Mouse (Mus musculus) limb, embryonic 14.5 days (tissue): Measurements from ENCODE around the gene Tmem208. TPM values are rescaled to one million over a fixed set of nuclear protein-coding genes. Genes with fewer than 3 reads are reported as not detected.

Experiments used
- ATAC-seq: fragments of 200-750 bp; cut with Nextera tagmentation; 2 replicates; pipeline ENCODE4 v1.8.0; 2017; ENCODE audit warnings: low read depth, moderate number of reproducible peaks, moderate TSS enrichment; ENCODE audit not compliant: low FRiP score
- DNase-seq: peaks from one replicate; pipeline ENCODE4 v3.0.0-alpha.2; 2015; ENCODE audit warnings: low spot score
- H3K27ac ChIP-seq: fragments of 300-500 bp; sonication (generic); replicated peaks from 2 replicates; pipeline ENCODE4 v1.5.1; 2014; ENCODE audit warnings: low read depth, mild to moderate bottlenecking, low read length, moderate library complexity, mixed read lengths
- H3K27me3 ChIP-seq: fragments of 300-500 bp; sonication (generic); 2 replicates; pipeline ENCODE4 v1.6.1; 2014; ENCODE audit warnings: low read length, mixed read lengths; ENCODE audit not compliant: control insufficient read depth, insufficient read depth
- H3K36me3 ChIP-seq: fragments of 300-500 bp; sonication (generic); 2 replicates; pipeline ENCODE4 v1.6.1; 2014; ENCODE audit warnings: mild to moderate bottlenecking, low read length, moderate library complexity, mixed read lengths; ENCODE audit not compliant: control insufficient read depth, insufficient read depth
- H3K4me1 ChIP-seq: fragments of 300-500 bp; sonication (generic); 2 replicates; pipeline ENCODE4 v1.6.1; 2014; ENCODE audit warnings: antibody characterized with exemption, low read length, mixed read lengths; ENCODE audit not compliant: control insufficient read depth, insufficient read depth
- H3K4me2 ChIP-seq: fragments of 300-500 bp; sonication (generic); replicated peaks from 2 replicates; pipeline ENCODE4 v1.6.1; 2014; ENCODE audit warnings: low read depth, mild to moderate bottlenecking, low read length, moderate library complexity; ENCODE audit not compliant: severe bottlenecking
- H3K4me3 ChIP-seq: fragments of 300-500 bp; sonication (generic); replicated peaks from 2 replicates; pipeline ENCODE4 v1.5.1; 2014; ENCODE audit warnings: low read length
- H3K9ac ChIP-seq: fragments of 300-500 bp; sonication (generic); 2 replicates; pipeline ENCODE4 v1.6.1; 2014; ENCODE audit warnings: mild to moderate bottlenecking, low read depth, low read length, moderate library complexity; ENCODE audit not compliant: severe bottlenecking
- H3K9me3 ChIP-seq: fragments of 300-500 bp; sonication (generic); 2 replicates; pipeline ENCODE4 v1.6.1; 2016; ENCODE audit warnings: low read length; ENCODE audit not compliant: control insufficient read depth
- POLR2A ChIP-seq: fragments of 200-500 bp; IDR thresholded peaks from 2 replicates; pipeline ENCODE4 v1.8.0; 2012; ENCODE audit warnings: inconsistent platforms, mild to moderate bottlenecking, moderate library complexity, borderline replicate concordance; ENCODE audit not compliant: insufficient read depth, insufficient read length; ENCODE audit errors: extremely low read depth
- WGBS: fragments of 180-500 bp; shearing (Covaris S2); extraction: QIAGEN DNeasy Blood & Tissue Kit; methylation state at CpG from one replicate; pipeline ENCODE4 v1.1.7; 2014; 5-methylcytosine and 5-hydroxymethylcytosine counted together
- polyA plus RNA-seq, 2 experiments: library from polyadenylated mRNA; depleted of rRNA in 1 of 2; stranded (reverse) in 1 of 2; unstranded in 1 of 2; fragments of >200 nt; fragmentation: Nextera tagmentation in 1 of 2; extraction: Ambion mirVana in 1 of 2; gene quantifications; 2 replicates each; pipeline versions ENCODE4 v1.2.1 to v1.2.3; 2012 to 2014

Gene Tmem208
- polyA plus RNA-seq, 2 experiments = 126 to 135 TPM

DNA sequence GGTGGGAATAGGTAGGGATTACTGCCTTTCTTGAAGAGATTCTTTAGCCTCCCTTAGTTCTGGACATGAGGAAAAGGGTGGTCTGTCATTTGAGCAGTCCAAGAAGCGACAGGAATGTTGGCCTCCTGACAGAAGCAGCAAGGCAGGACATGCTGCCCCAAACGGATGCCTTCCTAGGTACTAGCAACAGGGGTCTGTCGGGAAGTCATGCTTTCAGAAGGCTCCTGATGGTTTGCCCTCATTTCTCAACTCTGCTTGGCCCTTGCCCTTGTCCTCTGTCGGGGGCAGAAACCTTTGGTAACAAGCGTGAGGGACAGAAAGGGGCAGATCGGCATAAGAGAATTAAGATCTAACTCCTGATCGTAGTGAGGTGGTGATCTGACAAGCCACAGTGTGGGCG is 16.0 kb upstream of the Tmem208 start:
- DNase-seq (no peak), ATAC-seq (no peak)
- Histone ChIP-seq H3K9me3 (no peaks in the 10 kb centered on the region), H3K27me3 (no peaks in the 10 kb centered on the region), H3K36me3 (peaks cover 55% of the 10 kb centered on the region), H3K9ac (no peak overlapping the region), H3K27ac (no peak overlapping the region), H3K4me2 (no peak overlapping the region), H3K4me1 (peaks cover 12% of the 10 kb centered on the region), H3K4me3 (no peak overlapping the region)
- 81% methylated on average over 8 of the region's 8 CpGs for WGBS
- TF ChIP-seq POLR2A = no peak

DNA sequence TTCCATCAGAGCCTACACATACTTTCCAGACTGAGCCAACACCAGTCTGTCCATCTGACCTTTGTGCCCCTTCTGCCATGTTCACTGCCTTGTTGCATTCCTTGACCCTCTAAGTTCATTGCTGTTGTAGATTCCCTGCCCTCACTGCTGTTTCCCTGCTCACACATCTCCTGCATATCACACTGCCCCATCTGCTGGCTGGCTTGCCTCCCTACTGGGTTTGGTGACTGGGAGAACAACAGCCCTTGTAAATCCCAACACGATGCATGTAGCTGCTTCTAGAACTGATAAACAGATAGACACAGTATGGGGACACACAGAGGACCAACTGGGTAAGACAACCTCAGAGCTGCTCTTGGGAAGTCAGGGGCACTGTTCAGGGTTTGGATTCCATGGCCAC is 14.4 kb upstream of the Tmem208 start:
- H3K4me3 ChIP-seq = no peak overlapping the region
- H3K9me3 ChIP-seq = no peaks in the 10 kb centered on the region
- DNase-seq (no peak), ATAC-seq (no peak)
- H3K4me1 ChIP-seq = no peaks in the 10 kb centered on the region
- 85% methylated on average over 1 of the region's 1 CpGs for WGBS
- peaks cover 66% of the 10 kb centered on the region for H3K36me3 ChIP-seq
- H3K9ac ChIP-seq = no peak overlapping the region
- H3K27ac ChIP-seq = no peak overlapping the region
- no peaks in the 10 kb centered on the region for H3K27me3 ChIP-seq
- no peak overlapping the region for H3K4me2 ChIP-seq
- TF ChIP-seq POLR2A = no peak

DNA sequence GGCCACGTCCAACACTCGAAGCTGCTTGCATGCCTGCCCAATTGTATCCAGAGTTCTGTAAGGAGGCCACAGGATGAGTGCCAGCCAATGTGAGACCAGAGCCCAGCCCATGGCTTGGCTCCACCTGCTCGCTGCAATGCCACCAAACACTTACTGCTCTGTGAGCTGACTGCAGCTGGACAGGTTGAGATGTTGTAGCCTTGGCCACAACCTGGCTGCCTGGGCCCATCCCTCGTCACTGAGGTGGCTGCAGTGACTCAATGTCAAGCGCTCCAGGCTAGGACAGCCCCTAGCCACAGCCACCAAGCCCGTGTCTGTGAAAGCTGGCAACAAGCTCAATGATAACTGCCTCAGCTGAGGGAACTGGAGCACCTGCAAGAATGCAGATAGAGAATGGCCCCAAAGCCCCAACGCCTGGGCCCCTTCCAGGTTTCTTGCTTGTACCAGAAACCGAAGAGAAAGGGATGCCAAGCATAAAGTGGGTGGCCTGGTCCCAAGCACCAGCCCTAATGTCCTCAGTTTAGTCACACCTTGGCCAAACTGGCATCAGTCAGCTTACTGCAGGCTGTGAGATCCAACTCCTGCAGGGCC is 13.2 kb upstream of the Tmem208 start:
- H3K27me3 ChIP-seq = no peaks in the 10 kb centered on the region
- 86% methylated on average over 8 of the region's 8 CpGs for WGBS
- no peak for TF ChIP-seq POLR2A
- DNase-seq = no peak
- no peaks in the 10 kb centered on the region for H3K4me1 ChIP-seq
- peaks cover 60% of the 10 kb centered on the region for H3K36me3 ChIP-seq
- H3K4me2 ChIP-seq = no peak overlapping the region
- no peak for ATAC-seq
- H3K9ac ChIP-seq = no peak overlapping the region
- H3K4me3 ChIP-seq = no peak overlapping the region
- H3K9me3 ChIP-seq = no peaks in the 10 kb centered on the region
- H3K27ac ChIP-seq = no peak overlapping the region

DNA sequence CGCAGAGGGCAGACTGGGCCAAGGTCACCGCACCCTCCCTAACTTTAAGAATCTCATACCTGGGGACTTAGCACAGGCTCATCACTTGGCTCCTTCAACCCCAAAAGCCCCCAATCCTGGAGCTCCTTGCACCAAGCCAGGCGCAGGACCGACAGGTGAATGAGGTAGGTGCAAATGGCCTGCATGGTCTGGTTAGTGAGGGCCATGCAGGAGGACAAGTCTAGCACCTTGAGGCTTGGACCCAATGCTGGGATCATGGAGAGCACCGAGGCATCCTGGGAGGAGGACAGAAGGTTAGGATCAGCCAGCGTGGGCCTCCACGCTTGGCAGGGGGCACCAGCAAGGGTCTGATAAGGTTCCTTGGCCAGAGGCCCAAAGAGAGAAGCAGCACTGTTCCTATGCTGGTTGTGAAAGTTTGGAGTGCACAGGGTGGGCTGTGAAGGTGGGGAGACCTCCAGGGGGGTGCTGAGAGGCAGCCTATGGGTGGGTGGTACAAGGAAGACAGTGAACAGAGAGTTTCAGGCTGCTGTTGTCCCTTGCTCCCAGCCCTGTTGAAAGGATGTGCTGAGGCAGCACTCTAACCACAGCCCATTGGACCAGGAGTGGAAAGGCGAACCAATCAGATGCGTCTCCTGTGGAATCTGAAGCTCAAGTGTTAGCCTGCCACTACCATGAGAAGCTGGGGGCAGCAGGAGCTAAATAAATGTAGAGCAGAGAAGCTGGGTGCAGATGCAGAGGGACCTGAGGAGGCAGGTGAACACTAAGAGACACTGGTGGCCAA is 12.3 kb upstream of the Tmem208 start:
- peaks cover 60% of the 10 kb centered on the region for H3K36me3 ChIP-seq
- no peak for ATAC-seq
- H3K4me1 ChIP-seq = no peaks in the 10 kb centered on the region

GRCm38 (mm10) chr8:105315073-105315769 is 10.9 kb upstream of the Tmem208 start:
- no peaks in the 10 kb centered on the region for H3K27me3 ChIP-seq
- H3K4me2 ChIP-seq = no peak overlapping the region
- H3K4me1 ChIP-seq = no peaks in the 10 kb centered on the region
- H3K4me3 ChIP-seq = no peak overlapping the region
- no peak for TF ChIP-seq POLR2A
- peaks cover 63% of the 10 kb centered on the region for H3K36me3 ChIP-seq
- DNase-seq (no peak), ATAC-seq (no peak)
- 89% methylated on average over 18 of the region's 18 CpGs for WGBS
- H3K9ac ChIP-seq = no peak overlapping the region
- no peaks in the 10 kb centered on the region for H3K9me3 ChIP-seq
- H3K27ac ChIP-seq = no peak overlapping the region

More for the DNA sequence above, 12.3 kb upstream of the Tmem208 start:
- Histone ChIP-seq H3K4me3 (no peak overlapping the region), H3K27ac (no peak overlapping the region), H3K9me3 (no peaks in the 10 kb centered on the region), H3K4me2 (no peak overlapping the region), H3K9ac (no peak overlapping the region), H3K27me3 (no peaks in the 10 kb centered on the region)
- DNase-seq = no peak
- TF ChIP-seq POLR2A = no peak
- WGBS = 80% methylated on average over 9 of the region's 9 CpGs
